Mouse (Mus musculus) brown adipose tissue, adult 24 weeks (tissue): ENCODE measurements at regions not wholly inside any gene's neighbourhood (a gene's known extent, or its start where the extent isn't known, plus 50 kb on each side); places are given as distances from the start of the nearest gene placed in this dataset.
"Not testable (repeated sequence)": the region's sequence is repeated elsewhere in the genome, so short reads cannot be mapped to it uniquely, and the experiment has no call there.

Experiments used
- H3K27ac ChIP-seq: fragments of 200-500 bp; replicated peaks from 2 replicates; pipeline ENCODE4 v1.5.1; 2012; ENCODE audit warnings: low read depth, mild to moderate bottlenecking, low read length
- H3K4me1 ChIP-seq: fragments of 200-500 bp; 2 replicates; pipeline ENCODE4 v1.6.1; 2012; ENCODE audit warnings: low read length, mixed read lengths; ENCODE audit not compliant: control insufficient read depth, insufficient read depth, insufficient read length
- H3K4me3 ChIP-seq: fragments of 200-500 bp; 2 replicates; pipeline ENCODE4 v1.5.1; 2012; ENCODE audit warnings: low read depth, mild to moderate bottlenecking, low read length, moderate library complexity; ENCODE audit not compliant: insufficient read depth

- Histone ChIP-seq H3K27ac (no peak overlapping the region), H3K4me1 (no peaks in the 10 kb centered on the region), H3K4me3 (no peak overlapping the region)
These were observed 475.4 kb downstream of the Gja1 start for GRCm38 (mm10) chr10:56852484-56852883.

DNA sequence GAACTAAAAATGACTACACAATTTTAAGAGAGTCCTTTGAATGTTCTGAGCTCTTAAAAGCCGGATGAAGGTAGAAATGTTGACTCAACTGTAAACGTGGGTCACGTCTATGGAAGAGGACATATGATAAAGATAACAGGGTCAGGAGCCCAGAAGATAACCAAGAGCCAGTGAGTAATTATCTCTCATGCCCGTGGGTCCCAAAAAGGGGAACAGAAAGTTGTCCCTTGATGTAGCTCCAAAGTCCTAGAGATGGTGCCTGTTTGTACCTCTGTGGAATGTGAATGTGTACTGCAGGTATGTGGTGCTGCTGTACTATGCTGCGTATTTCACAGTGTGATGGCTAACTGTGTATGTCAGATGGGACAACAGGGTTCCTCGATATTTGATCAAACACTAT lies 479.1 kb downstream of the Gja1 start:
- Histone ChIP-seq H3K4me1 (no peaks in the 10 kb centered on the region), H3K4me3 (no peak overlapping the region), H3K27ac (no peak overlapping the region)

DNA sequence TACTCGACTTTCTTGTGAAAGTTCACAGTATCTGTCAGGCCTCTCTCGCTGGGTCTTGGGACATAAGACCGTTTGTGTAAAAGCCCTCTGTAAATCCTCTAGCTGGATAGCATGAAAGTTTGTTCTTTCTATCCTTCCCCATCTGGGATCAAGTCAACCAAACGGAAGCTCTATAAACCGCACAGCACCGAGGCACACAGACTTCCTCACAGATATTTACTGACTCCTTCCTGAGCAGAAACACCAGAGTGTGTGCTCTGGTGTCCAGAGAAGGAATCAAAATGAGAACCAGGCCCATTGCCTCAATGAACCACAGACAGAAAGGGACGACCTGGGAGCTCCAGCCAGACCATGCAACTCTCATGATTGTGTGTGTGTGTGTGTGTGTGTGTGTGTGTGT lies 502.6 kb downstream of the Gja1 start:
- H3K4me3 ChIP-seq, result no peak overlapping the region
- peaks cover 4% of the 10 kb centered on the region for H3K4me1 ChIP-seq
- H3K27ac ChIP-seq, result peak overlapping the region; percentile 91

DNA sequence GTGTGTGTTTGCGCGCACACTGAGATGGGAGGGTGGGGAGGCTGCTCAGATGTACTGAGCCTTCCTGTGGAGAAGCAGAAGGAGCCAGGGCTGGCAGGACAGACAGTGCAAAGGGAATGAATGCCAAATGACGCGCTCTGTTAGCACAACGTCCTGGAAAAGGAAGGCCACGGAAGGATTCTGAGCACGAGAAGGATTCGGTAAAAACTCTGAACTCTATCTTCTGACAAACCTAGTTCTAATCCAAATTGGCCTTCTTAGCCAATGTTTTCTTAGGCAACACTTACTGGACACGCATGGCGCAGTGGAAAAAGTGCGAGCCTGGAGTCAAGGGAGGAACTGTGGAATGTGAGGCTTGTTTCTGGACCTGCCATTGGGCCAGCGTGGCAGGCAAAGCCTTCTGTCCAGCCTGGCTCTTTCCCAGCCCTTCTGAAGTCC lies 503.0 kb downstream of the Gja1 start:
- Histone ChIP-seq H3K27ac (peak overlapping the region; percentile 91), H3K4me3 (no peak overlapping the region), H3K4me1 (peaks cover 4% of the 10 kb centered on the region)

GRCm38 (mm10) chr10:56884456-56885410 lies 507.6 kb downstream of the Gja1 start:
- no peak overlapping the region for H3K4me3 ChIP-seq
- H3K27ac ChIP-seq, result no peak overlapping the region
- H3K4me1 ChIP-seq, result peaks cover 4% of the 10 kb centered on the region

DNA sequence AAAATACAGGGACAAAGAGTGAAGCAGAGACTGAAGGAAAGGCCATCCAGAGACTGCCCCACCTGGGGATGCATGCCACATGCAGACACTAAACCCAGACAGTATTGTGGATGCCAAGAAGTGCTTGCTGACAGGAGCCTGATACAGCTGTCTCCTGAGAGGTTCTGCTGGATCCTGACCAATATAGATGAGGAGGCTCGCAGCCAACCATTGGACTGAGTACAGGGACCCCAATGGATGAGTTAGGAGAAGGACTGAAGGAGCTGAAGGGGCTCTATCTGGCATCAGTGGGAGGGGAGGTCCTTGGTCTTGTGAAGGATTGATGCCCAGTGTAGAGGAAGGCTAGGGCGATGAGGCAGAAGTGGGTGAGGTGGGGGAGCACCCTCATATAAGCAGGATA lies 514.4 kb downstream of the Gja1 start:
- not testable (repeated sequence) for H3K4me3 ChIP-seq, H3K4me1 ChIP-seq, H3K27ac ChIP-seq

GRCm38 (mm10) chr10:56892666-56893209 lies 515.6 kb downstream of the Gja1 start:
- no peaks in the 10 kb centered on the region for H3K4me1 ChIP-seq
- H3K4me3 ChIP-seq, result no peak overlapping the region
- H3K27ac ChIP-seq, result no peak overlapping the region

DNA sequence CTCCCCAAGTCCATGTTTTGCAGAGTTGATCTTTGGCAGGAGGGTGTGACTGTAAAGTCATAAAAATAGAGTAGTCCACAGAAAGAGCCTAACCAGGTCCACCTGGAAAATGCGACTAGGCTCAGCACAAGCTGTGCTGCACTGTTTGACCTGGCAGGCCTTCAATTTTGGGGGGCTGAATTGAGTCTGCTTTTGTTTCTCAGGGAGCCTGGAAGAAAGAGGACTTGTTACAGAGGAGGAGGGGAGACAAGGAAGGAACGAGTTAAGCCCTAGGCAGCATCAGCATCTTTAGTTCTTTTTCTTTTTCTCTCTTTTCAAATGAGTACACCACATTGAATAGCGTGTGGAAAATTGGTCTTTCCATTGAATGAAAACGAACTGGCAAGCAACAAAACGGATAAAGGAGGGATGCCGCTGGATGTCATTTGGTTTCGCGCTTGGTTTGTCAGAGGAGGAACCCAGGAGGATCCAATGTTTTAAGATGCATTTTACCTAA lies 516.1 kb downstream of the Gja1 start:
- H3K4me3 ChIP-seq, result no peak overlapping the region
- no peaks in the 10 kb centered on the region for H3K4me1 ChIP-seq
- no peak overlapping the region for H3K27ac ChIP-seq

DNA sequence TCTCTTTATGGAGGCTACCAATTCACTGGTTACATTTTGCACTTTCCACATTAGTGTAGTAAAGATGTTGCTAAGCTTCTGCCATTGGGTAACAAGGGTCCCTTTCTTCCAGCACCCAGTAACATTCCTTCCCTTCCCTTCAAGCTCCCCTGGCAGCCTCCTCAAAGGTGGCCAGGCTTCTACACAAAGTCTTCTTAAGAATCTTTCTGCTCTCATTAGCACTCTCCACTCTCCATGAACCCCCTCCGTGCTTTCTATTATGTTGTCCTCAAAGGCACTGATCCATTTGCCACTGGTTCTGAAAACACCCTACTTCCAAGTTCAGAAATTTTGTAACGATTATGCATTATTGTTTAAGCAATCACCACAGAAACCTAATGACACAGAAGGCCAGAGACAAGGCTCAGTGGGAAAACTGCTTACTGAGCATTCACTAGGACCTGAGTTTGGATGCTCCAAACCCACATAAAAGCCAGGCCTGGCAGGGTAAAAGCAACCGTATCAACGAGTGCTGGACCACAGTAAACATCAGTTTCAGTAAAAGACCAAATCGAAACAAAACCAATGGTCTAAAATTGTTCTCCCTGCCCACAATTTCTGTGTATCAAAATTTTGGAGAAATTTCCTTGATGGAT lies 522.6 kb downstream of the Gja1 start:
- Histone ChIP-seq H3K4me3 (no peak overlapping the region), H3K27ac (no peak overlapping the region), H3K4me1 (no peaks in the 10 kb centered on the region)

DNA sequence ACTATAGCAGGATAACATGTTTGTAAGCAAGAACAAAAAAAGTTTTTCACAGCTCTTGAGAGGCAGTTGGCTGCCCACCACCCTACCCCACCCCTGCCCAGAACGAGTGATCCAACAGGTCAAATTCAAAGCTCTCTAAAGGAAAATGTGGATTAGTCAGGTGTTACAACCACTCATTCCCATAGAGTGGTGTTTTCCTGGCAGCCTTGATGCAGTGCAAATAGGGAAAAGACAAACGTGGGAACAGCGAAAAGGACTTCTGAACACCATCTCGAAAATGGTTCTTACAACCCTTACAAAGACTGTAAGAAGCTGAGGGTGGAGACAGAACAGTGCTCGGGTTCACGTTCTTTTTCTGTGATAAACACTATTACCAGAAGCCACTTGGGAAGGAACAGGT lies 523.8 kb downstream of the Gja1 start:
- Histone ChIP-seq H3K27ac (no peak overlapping the region), H3K4me1 (no peaks in the 10 kb centered on the region), H3K4me3 (no peak overlapping the region)

GRCm38 (mm10) chr10:56912711-56913110 lies 535.6 kb downstream of the Gja1 start:
- Histone ChIP-seq H3K4me1 (no peaks in the 10 kb centered on the region), H3K4me3 (no peak overlapping the region), H3K27ac (no peak overlapping the region)

- H3K27ac ChIP-seq, result no peak overlapping the region
These were observed 537.0 kb downstream of the Gja1 start for GRCm38 (mm10) chr10:56914103-56914502.

DNA sequence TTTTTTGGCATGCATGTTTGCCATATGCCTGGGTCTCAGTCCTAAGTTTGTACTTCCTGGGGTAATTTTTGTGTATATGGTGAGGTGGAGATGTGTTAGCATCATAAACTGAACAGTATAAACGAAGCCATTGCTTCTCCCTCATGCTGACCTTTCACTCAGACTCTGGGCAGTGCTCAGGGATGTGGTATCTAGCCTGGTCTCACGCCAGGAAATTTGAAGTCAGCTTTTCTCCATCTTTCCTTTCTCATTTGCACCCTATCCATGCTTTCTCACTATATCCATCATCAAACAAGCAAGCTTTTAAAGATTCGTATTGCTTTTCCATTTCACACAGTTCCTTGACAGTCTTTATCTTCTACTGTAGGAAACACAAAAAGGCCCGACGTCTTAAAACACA lies 541.3 kb downstream of the Gja1 start:
- no peak overlapping the region for H3K4me3 ChIP-seq
- peaks cover 8% of the 10 kb centered on the region for H3K4me1 ChIP-seq
- H3K27ac ChIP-seq, result no peak overlapping the region

More at GRCm38 (mm10) chr10:56914103-56914502, 537.0 kb downstream of the Gja1 start:
- no peak overlapping the region for H3K4me3 ChIP-seq
- H3K4me1 ChIP-seq, result no peaks in the 10 kb centered on the region

DNA sequence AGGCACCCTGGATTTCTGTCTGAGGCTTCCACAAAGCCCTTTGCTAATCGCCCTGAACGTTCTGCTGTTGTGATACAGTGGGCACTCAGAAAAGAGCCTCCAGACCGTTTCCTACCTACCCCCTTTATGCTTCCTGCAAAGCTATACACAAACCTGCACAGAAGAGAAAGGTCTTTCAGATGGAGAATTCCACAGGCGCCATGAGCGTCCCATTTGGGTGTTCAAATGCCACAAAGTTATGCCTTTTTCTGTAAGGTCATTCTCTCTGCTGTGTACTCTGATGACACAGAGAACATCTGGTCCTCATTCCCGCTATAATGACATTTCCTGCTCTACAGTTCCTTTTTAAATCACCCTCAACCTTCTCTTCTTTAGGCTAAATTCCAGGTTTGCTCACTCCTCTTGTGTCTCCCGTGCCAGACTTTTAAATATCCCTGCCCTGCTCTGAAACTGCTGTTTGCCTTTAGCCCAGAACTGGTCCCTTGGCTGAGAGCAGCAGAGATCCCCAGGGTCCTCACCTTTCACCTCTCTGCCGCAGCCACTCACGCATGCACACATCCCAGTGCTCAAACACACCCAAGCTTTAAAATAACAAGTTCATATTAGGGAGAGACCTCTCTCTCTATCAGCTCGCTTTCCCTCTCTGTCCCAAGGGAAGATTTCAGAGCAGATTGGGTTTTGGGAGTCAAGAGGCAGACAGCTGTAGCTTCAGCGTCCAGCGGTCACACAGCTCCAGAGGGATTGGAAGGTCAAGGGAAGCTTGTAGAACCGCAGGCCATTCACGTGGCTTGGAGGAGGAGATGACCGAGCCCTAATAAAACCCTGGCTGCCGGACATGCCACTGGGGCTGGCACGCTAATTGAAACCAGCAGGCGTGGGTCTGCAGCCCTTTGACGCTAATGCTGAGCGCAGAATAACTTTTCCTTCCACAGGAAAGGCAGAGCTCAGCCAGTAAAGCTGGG lies 543.9 kb downstream of the Gja1 start:
- Histone ChIP-seq H3K27ac (peak overlapping the region; percentile 92), H3K4me3 (peak overlapping the region; percentile 9; the same call in 1 of the 2 replicates), H3K4me1 (peaks cover 8% of the 10 kb centered on the region)
